Comparison of ENCODE assay signal across 14 mouse cellular contexts in genomic region chr5:17928471-17928870, GRCm38 (mm10). TPM values are rescaled to one million over a fixed set of nuclear protein-coding genes. Genes with fewer than 3 reads are reported as not detected.
DNase-seq lines count a peak whose midpoint lies in the region; ATAC-seq and TF ChIP-seq lines count a peak whose summit lies in the region.
"Had no signal": no experiment of that assay in that cellular context is flagged by ENCODE, and none has a peak within 500 bp of the region (broad histone marks: within the 10 kb centered on the region; RNA-seq: fewer than 3 reads in every experiment).

No protein-coding gene starts in this region.

- no peak overlapping the region for H3K4me3 ChIP-seq in heart, adult 2 months
- no peak overlapping the region for H3K4me3 ChIP-seq in stomach, postnatal 0 days (ENCODE audit: low read depth, low read length)
- H3K4me3 ChIP-seq: embryonic facial prominence, embryonic 10.5 days; forebrain, embryonic 13.5 days; stomach, embryonic 15.5 days had no signal

- 0 out of 2 replicates have a peak overlapping the region, but pooled peaks have one; percentile 11 for H3K9ac ChIP-seq in heart, adult 2 months (ENCODE audit: low read depth, low read length)
- no peak overlapping the region for H3K9ac ChIP-seq in stomach, postnatal 0 days (ENCODE audit: low read length)
- H3K9ac ChIP-seq: forebrain, embryonic 13.5 days; stomach, embryonic 15.5 days had no signal

- WGBS in heart, adult 2 months = 38% methylated on average over 4 of the region's 4 CpGs
- 38% methylated on average over 4 of the region's 4 CpGs for WGBS in stomach, postnatal 0 days

- TF ChIP-seq EP300 in heart, adult 2 months (IDR thresholded peaks at IDR 0.05; ENCODE audit: insufficient read depth, low read depth, low read length) = no peak
- TF ChIP-seq EP300 in stomach, postnatal 0 days (optimal IDR thresholded peaks at IDR 0.05) = no peak

- H3K4me2 ChIP-seq in stomach, postnatal 0 days (replicated peaks; ENCODE audit: low read depth) = no peak overlapping the region
- H3K4me2 ChIP-seq: forebrain, embryonic 13.5 days; stomach, embryonic 15.5 days had no signal

- TF ChIP-seq POLR2A in heart, adult 2 months (IDR thresholded peaks at IDR 0.05; ENCODE audit: insufficient read depth, low read depth, low read length) = no peak

- H3K4me1 ChIP-seq in heart, adult 2 months (ENCODE audit: control insufficient read depth, insufficient read depth, low read length) = peaks cover 16% of the 10 kb centered on the region
- H3K4me1 ChIP-seq in stomach, postnatal 0 days (replicated peaks; ENCODE audit: control insufficient read depth, insufficient read depth) = no peaks in the 10 kb centered on the region
- H3K4me1 ChIP-seq: forebrain, embryonic 13.5 days had no signal

- H3K79me2 ChIP-seq in heart, adult 2 months (replicated peaks; ENCODE audit: control insufficient read depth, insufficient read depth, low read length) = no peaks in the 10 kb centered on the region

- intact Hi-C loops in heart, adult 2 months (cut with DNase I) = no loop called here

- no peak for DNase-seq in heart, adult 2 months
- no peak for DNase-seq in heart, postnatal 4 days
- DNase-seq in ovary, postnatal 36 days (ENCODE audit: low spot score) = peak; percentile 9
- DNase-seq in ovary, postnatal 14 days (ENCODE audit: low spot score) = no peak
- DNase-seq in kidney, adult 9 months = peak; percentile 90
- no peak for DNase-seq in stomach, postnatal 0 days (ENCODE audit: low spot score)
- DNase-seq in urinary bladder, postnatal 10 days (ENCODE audit: low spot score) = no peak

- peaks cover 8% of the 10 kb centered on the region for H3K36me3 ChIP-seq in heart, adult 2 months (ENCODE audit: control insufficient read depth, insufficient read depth, low read length)
- no peaks in the 10 kb centered on the region for H3K36me3 ChIP-seq in stomach, postnatal 0 days (ENCODE audit: control insufficient read depth, insufficient read depth, low read length)
- H3K36me3 ChIP-seq: embryonic facial prominence, embryonic 10.5 days; stomach, embryonic 15.5 days had no signal

- ATAC-seq in stomach, postnatal 0 days (ENCODE audit: low FRiP score, low TSS enrichment) = no peak
- ATAC-seq in megakaryocyte, adult 5-6 weeks (ENCODE audit: poor library complexity, severe bottlenecking) = no peak
- ATAC-seq: forebrain, embryonic 13.5 days had no signal

- H3K9me3 ChIP-seq in stomach, postnatal 0 days (ENCODE audit: control insufficient read depth, low read length) = no peaks in the 10 kb centered on the region
- H3K9me3 ChIP-seq: embryonic facial prominence, embryonic 10.5 days; forebrain, embryonic 13.5 days; stomach, embryonic 15.5 days had no signal

- TF ChIP-seq CTCF in heart, adult 2 months (IDR thresholded peaks at IDR 0.05) = 0 out of 2 replicates have a peak, but pooled peaks have one; percentile 10
- TF ChIP-seq CTCF in stomach, postnatal 0 days (IDR thresholded peaks at IDR 0.05; ENCODE audit: low read depth) = peak; percentile 13

- H3K27me3 ChIP-seq in heart, adult 2 months (ENCODE audit: control insufficient read depth, insufficient read depth, low read length) = no peaks in the 10 kb centered on the region
- H3K27me3 ChIP-seq in stomach, postnatal 0 days (ENCODE audit: control insufficient read depth, insufficient read depth, low read length) = no peaks in the 10 kb centered on the region
- H3K27me3 ChIP-seq: CH12.LX; forebrain, embryonic 13.5 days; stomach, embryonic 15.5 days had no signal

- peak overlapping the region; percentile 93 for H3K27ac ChIP-seq in heart, adult 2 months
- H3K27ac ChIP-seq in stomach, postnatal 0 days (replicated peaks) = no peak overlapping the region
- H3K27ac ChIP-seq: embryonic facial prominence, embryonic 10.5 days; forebrain, embryonic 13.5 days; stomach, embryonic 15.5 days had no signal

RNA-seq across cellular contexts. Expression of gene Gnat3, which starts 33.9 kb away (rescaled TPM):
- under 1 TPM; 0.70 to 0.76 TPM for total RNA-seq in heart, adult 2 months (2021)
- 0.08 and 0.12 TPM in 2 replicates for polyA plus RNA-seq in heart, adult 2 months (2012; rRNA removed)
- not detected for total RNA-seq in heart, postnatal 4 days (2021)
- polyA plus RNA-seq in stomach, postnatal 0 days (2015; fragmentation: Nextera tagmentation; extraction: Ambion mirVana) = not detected in 2 replicates
- total RNA-seq in megakaryocyte, adult 5-6 weeks (2015) = not detected in 2 replicates
- total RNA-seq in megakaryocyte, adult 5-6 weeks (2017) = not detected in 2 replicates
- total RNA-seq: left cerebral cortex, adult 8-10 months had no signal
- polyA plus RNA-seq: forebrain, embryonic 13.5 days; liver, embryonic 16.5 days; stomach, embryonic 15.5 days had no signal

RNA-seq across cellular contexts. Expression of gene Cd36, which starts 39.9 kb away (rescaled TPM):
- total RNA-seq in heart, adult 2 months (2021) = 1,000 to 10,000 TPM; 1,665 to 1,999 TPM
- 341 and 831 TPM in 2 replicates for polyA plus RNA-seq in heart, adult 2 months (2012; rRNA removed)
- 1,000 to 10,000 TPM; 1,072 to 1,101 TPM for total RNA-seq in heart, postnatal 4 days (2021)
- 28.2 and 35.9 TPM in 2 replicates for polyA plus RNA-seq in stomach, postnatal 0 days (2015; fragmentation: Nextera tagmentation; extraction: Ambion mirVana)
- 5.0 and 11.1 TPM in 2 replicates for total RNA-seq in megakaryocyte, adult 5-6 weeks (2015)
- 4.3 and 6.0 TPM in 2 replicates for total RNA-seq in megakaryocyte, adult 5-6 weeks (2017)

Comparison
In these comparisons a context has a peak if more than half of its experiments do, and no peak if none do; other contexts are left out.
1. DNase-seq: peak in ovary, postnatal 36 days (single experiment) and kidney, adult 9 months (single experiment); none in heart, adult 2 months (0 of 2), heart, postnatal 4 days (single experiment), ovary, postnatal 14 days (single experiment), stomach, postnatal 0 days (single experiment) and urinary bladder, postnatal 10 days (single experiment).
2. RNA of gene Cd36, which starts 39.9 kb away (total RNA-seq): 1,665 to 1,999 TPM in heart, adult 2 months and 1,072 to 1,101 TPM in heart, postnatal 4 days; 4.3 to 11.1 TPM in megakaryocyte, adult 5-6 weeks; every median in the first group is over 10 times any median in the second.